Mouse (Mus musculus) retina, postnatal 1 day (tissue): Measurements from ENCODE around the gene Plxna3.
A peak's percentile ranks its signal among the peaks of the same experiment; 100 is the strongest.
"Not testable (repeated sequence)": the region's sequence is repeated elsewhere in the genome, so short reads cannot be mapped to it uniquely, and the experiment has no call there.

Experiments used
- DNase-seq: peaks from one replicate; pipeline ENCODE4 v3.0.0-alpha.2; 2012

Gene Plxna3

GRCm38 (mm10) chrX:74328725-74329161 is at the start of gene Plxna3:
Gene Plxna3, plus strand, starts transcription at chrX:74329066.
- peak; percentile 89 for DNase-seq

DNA sequence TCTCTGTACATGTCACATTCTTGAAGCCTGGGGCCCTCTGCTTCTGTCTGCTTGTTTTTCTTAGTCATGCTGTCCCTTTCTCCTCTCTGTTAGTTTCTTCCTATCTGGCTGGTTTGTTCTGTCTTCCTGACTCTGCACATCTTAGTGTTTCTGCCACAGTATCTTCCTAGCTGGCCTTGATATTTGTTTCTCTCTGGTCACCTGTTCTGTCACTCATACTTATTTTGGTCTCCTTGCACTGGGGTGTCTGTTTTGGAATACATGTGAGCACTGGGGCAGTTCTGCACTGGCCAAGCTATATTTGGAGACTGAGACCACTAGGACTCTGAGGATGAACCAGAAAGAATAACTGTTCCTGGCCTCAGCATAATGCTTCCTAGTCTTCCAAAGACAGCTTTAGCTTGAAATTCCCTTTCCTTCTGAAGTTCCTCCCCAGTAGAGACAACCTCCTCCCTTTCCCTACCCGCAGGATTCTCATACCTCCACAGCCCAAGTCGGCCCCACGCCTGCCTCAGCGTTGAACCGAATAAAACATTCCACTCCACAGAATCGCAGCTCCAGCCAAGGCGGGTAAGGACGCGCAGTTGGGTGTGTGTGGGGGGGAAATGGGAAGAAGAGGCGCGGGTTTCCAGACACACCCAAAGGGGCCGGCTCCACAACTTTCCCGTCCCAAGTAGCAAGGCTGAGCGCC is 47.7 kb upstream of the Plxna3 start:
- DNase-seq, result no peak

DNA sequence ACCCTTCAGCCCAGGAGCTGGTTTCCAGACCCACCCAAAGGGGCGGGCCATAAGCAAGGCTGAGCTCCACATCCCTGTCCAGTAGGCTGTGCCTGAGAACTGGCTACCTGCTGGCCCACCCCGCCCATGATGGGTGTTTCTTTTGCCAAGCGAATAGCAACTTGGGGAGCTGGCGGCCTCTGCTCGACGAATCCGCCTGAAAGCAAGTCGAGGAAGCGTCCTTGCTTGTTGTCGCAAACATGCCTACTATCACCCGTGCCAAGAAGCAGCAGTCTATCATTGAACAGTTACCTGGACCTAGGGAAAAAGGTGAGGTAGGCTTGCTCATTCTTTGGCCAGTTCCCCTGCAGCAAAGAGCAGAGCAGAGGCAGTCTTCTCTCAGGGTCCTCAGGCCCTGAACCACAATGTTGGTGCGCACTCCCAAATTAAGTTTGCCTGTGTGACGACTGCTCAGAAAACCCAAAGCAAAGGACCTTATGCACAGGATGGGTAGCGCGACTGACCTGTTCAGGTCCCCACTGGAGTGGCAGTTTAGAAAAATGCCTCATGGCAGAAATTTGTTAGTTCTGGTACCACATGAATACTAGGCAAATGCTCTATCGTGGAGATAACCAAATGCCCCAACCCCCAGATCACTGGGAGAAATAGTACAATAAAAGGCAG is 47.0 kb upstream of the Plxna3 start, which contains the start of the genes Taz and Dnase1l1:
Taz (plus strand) TSS at position 181 of the 663 bp plus-strand sequence.
Dnase1l1 (minus strand) TSS at position 606 of the 663 bp plus-strand sequence.
- DNase-seq, result peak; percentile 62

GRCm38 (mm10) chrX:74282395-74283091 is 46.3 kb upstream of the Plxna3 start:
- peak; percentile 92 for DNase-seq

GRCm38 (mm10) chrX:74283092-74283437 is 45.8 kb upstream of the Plxna3 start:
- DNase-seq, result no peak

GRCm38 (mm10) chrX:74293431-74293830 is 35.4 kb upstream of the Plxna3 start:
- DNase-seq, result no peak

DNA sequence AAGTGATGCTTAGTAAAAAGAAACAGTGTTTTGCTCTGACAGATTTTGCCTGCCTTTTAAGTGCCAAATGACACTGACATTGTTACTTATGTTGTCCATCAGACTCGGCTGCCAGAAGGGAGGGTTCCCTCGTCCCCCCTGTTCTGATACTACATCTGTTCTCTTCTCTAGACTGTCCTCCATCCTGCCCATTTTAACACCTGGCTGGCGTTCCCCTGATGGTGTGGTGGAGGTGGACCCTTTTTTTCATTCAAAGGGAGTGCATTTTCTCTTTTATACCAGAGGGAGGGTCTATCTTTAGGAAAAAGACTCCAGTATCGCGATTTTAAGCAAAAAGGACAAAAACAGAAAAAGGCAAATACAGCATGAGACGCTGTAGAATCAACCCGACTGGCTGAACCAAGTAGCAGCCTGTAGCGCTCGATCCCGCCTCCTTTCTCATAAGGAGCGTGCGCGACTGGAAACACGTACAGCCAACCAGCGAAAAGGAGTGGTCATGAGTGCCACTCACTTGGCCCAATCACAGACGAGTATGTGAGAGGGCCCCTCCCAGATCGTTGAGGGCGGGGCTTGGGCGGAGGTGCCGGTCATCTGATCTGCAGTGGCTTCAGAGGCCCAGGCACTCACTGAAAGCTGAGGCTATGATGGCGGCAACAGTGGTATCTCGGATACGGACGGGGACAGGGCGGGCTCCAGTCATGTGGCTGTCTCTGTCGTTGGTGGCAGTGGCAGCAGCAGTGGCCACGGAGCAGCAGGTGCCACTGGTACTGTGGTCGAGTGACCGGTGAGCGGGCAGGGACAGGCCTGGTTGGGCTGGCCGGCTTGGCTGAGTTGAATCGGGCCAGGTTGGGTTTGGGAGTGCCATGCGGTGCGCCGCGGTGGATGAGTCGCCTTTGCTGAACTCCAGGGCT is 32.1 kb upstream of the Plxna3 start, which contains the start of gene Atp6ap1:
Atp6ap1 (plus strand) TSS at position 560 of the 911 bp plus-strand sequence.
- DNase-seq, result peak; percentile 96

- no peak for DNase-seq
Observed at GRCm38 (mm10) chrX:74298348-74298747, 30.5 kb upstream of the Plxna3 start.

DNA sequence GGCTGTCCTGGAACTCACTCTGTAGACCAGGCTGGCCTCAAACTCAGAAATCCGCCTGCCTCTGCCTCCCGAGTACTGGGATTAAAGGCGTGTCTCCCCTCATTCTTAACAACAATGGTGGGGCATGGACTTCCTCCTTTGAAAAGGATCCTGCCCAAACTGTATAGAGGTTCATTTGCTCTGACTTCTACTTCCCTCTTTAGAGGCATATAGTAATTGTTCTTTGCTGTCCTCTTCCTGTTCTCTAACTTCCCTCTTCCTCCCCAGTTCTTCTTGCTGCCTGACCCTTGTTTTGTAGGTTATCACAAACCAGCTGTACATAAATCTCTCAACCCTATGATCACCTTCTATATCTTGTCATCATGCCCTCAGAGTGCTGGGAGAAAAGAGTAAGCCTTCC is 29.1 kb upstream of the Plxna3 start:
- no peak for DNase-seq

DNA sequence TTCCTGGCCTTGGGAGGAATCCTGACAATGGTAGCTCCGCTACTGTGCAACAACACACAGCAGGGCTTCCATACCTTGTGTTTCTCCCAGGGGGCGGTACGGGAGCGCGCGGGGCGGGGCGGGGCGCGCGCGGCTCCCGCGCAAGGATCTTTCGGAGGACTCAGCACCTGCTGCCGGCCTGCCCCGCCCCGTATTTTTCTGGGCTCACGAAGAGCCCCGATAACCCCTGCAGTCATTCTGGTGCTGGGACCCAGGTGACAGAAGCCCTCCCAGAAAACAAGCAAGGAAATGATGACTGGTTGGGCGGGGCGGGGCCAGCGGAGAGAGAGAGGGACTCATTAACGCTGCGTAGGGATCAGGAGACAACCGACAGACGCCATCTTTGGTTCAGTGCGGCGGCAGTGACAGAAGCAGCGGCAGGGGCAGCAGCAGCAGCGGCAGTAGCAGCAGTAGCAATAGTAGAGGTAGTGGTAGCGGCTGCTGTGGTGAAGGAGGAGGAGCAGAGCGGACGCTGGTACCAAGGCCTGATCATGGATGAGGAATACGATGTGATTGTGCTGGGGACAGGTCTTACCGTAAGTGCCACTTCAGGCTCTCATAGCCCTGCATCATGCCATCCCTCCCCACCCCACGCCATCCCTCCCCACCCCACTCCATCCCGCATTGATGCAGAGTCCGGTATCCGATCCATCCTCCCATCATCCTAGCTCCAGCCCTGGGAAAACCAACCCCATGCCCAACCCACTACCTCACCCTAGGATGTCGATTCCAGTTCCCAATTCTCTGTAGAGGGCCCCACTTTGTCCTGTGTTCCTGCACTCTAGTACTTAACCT is 23.8 kb upstream of the Plxna3 start, which contains the start of gene Gdi1:
Gdi1 (plus strand) TSS at position 132 of the 834 bp plus-strand sequence.
- DNase-seq, result peak; percentile 92

GRCm38 (mm10) chrX:74312540-74313464 is 16.1 kb upstream of the Plxna3 start, which contains the start of gene Fam50a:
Gene Fam50a, plus strand, starts transcription at chrX:74313033.
- DNase-seq, result peak; percentile 91

DNA sequence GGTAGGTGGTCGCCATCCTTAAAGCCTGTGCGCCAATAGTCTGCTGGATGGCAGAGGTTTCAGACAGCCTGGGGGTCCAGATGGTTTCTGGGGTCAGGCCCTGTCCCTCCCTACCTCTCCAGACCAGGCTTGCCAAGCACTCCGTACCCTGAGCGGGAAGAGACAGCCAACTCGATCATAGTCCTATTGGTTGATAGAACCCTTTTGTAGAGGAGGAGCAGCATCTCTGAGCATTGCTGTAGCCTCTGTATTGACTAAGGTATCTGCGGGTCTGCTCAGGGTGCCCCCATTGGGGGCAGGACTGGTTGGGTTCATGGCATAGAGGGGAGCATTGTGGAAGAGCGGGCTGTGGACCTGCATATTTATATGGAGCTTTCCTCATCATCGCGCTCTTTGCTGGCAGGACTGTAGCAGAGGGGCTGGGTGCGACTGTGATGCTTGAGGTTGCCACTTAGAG is 377 bp downstream of the Plxna3 start:
- DNase-seq, result no peak

GRCm38 (mm10) chrX:74330166-74330930 is 1.5 kb downstream of the Plxna3 start:
- DNase-seq, result peak; percentile 25

DNA sequence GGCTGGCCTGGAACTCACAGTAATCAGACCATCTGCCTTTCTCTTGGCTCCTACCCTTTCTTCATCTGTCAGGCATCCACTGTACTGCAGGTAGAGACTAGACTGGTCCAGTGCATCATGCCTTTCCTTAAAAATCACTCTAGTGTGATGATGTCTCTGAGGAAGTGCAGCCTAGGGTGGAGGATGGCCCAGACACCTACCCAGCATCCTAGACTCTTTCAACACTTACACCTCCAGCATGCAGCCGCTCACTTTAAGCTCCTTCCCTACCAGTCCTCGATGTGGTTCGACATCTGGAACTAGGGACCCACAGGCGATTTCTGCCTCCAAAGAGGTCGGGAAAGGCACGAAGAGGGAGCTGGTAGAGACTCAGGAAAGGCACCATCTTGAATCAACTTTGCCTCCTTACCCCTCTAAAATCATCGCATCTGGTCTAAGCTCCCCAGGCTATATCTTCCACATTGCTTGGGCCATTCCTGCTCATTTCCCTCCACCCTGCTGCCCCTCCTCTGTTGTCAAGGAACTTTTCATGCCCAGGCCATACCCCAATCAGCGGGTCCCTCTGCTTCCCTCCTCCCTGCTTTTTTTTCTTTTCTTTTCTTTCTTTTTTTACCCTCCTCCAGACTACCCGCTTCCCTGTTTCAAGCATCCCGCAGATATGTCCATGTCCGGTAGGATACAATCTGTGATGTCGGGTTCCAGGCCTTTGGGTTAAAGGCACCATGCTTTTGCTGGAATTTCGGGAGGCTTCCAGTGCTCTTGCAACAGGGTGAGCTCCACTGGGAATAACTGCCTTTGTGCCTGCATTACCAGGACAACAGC is 24.0 kb downstream of the Plxna3 start:
- DNase-seq, result no peak

DNA sequence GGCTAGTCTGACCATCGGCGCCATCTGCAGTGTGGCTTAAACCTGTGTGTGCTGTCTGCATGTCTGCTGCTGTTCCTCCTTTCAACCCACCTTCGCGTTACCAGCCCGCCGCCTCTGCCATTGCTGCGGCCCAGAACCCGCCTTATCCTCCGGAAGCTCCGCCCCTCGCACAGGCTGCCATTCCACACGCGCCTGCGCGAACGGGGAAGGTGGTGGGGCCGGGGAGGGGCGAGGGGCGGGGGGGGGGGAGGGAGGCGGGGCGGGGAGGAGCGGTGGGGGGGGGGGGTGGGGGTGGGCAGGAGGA is 24.6 kb downstream of the Plxna3 start, which contains the start of gene Lage3:
Lage3 (minus strand) TSS at position 152 of the 304 bp plus-strand sequence.
- DNase-seq, result peak; percentile 89

DNA sequence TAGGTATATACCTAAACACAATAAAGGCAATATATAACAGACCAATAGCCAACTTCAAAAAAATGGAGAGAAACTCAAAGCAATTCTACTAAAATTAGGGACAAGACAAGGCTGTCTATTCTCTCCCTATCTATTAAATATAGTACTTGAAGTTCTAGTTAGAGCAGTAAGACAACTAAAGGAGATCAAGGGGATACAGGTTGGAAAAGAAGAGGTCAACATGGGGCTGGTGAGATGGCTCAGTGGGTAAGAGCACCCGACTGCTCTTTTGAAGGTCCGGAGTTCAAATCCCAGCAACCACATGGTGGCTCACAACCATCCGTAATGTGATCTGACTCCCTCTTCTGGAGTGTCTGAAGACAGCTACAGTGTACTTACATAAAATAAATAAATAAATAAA is 28.2 kb downstream of the Plxna3 start:
- DNase-seq, result not testable (repeated sequence)

DNA sequence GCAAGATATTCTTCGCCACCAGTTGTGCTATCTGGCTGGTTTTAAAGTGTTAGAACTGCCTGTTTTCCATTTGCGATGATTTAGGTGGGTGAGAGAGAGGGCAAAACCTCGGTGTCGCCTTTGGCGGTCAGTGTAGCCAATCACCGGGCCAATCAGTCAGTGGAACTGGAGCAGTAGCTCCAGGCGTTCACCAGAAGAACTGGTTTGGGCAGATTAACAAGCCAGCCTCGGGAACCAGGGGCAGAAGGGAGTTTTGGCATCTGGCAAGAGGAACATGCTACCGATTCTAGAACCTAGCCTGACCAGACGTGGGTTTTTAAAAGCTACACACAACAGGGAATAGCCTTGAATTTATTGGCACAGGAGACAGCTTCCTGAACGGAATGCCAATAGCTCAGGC is 30.3 kb downstream of the Plxna3 start:
- no peak for DNase-seq

DNA sequence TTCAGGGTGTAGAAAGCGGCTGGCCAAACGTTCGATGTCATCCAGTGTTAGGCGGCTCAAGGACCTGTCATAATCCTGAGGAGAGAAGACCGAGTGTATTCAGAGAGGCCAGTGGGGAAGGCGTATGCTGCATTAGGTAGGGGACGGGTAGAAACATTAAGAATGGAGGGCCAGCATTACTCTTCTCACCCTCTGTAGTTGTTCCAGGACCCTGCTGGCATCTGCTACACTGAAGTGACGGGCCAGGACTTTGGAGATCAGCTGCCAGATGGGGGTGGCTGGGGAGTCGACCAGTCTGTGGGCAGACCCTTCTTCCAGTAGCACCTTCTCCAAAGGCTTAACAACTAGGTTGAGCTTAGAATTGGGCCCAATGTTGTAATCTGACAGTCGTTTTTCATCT is 38.6 kb downstream of the Plxna3 start:
- DNase-seq, result no peak
